Mouse (Mus musculus) forebrain, embryonic 10.5 days (tissue): ENCODE data around the gene Flot2. TPM values are rescaled to one million over a fixed set of nuclear protein-coding genes. Genes with fewer than 3 reads are reported as not detected.
A peak's percentile ranks its signal among the peaks of the same experiment; 100 is the strongest.

Experiments
- DNase-seq: peaks from one replicate; pipeline ENCODE4 v3.0.0-alpha.2; 2017; ENCODE audit warnings: low spot score; ENCODE audit errors: extremely low spot score
- H3K27ac ChIP-seq: fragments of 300-500 bp; sonication (generic); 2 replicates; pipeline ENCODE4 v1.5.1; 2016; ENCODE audit warnings: mild to moderate bottlenecking
- H3K27me3 ChIP-seq: fragments of 300-500 bp; sonication (generic); 2 replicates; pipeline ENCODE4 v1.6.1; 2016; ENCODE audit warnings: mild to moderate bottlenecking; ENCODE audit not compliant: poor library complexity, severe bottlenecking
- H3K36me3 ChIP-seq: fragments of 300-500 bp; sonication (generic); replicated peaks from 2 replicates; pipeline ENCODE4 v1.6.1; 2016; ENCODE audit warnings: mild to moderate bottlenecking, moderate library complexity
- H3K4me1 ChIP-seq: fragments of 300-500 bp; sonication (generic); 2 replicates; pipeline ENCODE4 v1.6.1; 2016
- H3K4me3 ChIP-seq: fragments of 300-500 bp; sonication (generic); 2 replicates; pipeline ENCODE4 v1.5.1; 2016; ENCODE audit warnings: mild to moderate bottlenecking, moderate library complexity
- H3K9me3 ChIP-seq: fragments of 300-500 bp; sonication (generic); 2 replicates; pipeline ENCODE4 v1.6.1; 2016; ENCODE audit warnings: mild to moderate bottlenecking, moderate library complexity
- WGBS: fragments of 180-500 bp; shearing (Covaris S2); methylation state at CpG from one replicate; pipeline ENCODE4 v1.1.7; 2016; 5-methylcytosine and 5-hydroxymethylcytosine counted together
- polyA plus RNA-seq: library from polyadenylated mRNA; unstranded; fragments of >200 nt; fragmentation: Nextera tagmentation; extraction: Ambion mirVana; gene quantifications from 2 replicates; pipeline ENCODE4 v1.2.1, GENCODE M21; 2016

Flot2 gene
- polyA plus RNA-seq, 1 experiment from 2014 or later: 72.7 TPM

GRCm38 (mm10) chr11:78069646-78070045, 31.9 kb downstream of the Flot2 start:
- Histone ChIP-seq H3K36me3 (peaks cover 37% of the 10 kb centered on the region), H3K27me3 (no peaks in the 10 kb centered on the region), H3K27ac (peak overlapping the region; percentile 65), H3K4me1 (no peaks in the 10 kb centered on the region; the same call in 1 of the 2 replicates), H3K9me3 (no peaks in the 10 kb centered on the region), H3K4me3 (no peak overlapping the region)
- WGBS: 84% methylated on average over 6 of the region's 6 CpGs
- no peak for DNase-seq

- Histone ChIP-seq H3K36me3 (peaks cover 60% of the 10 kb centered on the region), H3K27ac (peak overlapping the region; percentile 54), H3K27me3 (no peaks in the 10 kb centered on the region), H3K4me1 (no peaks in the 10 kb centered on the region; the same call in 1 of the 2 replicates), H3K9me3 (no peaks in the 10 kb centered on the region), H3K4me3 (no peak overlapping the region)
- 77% methylated on average over 5 of the region's 5 CpGs for WGBS
- DNase-seq: no peak
These were observed 34.2 kb downstream of the Flot2 start for GRCm38 (mm10) chr11:78071938-78072337.

GRCm38 (mm10) chr11:78072425-78073130, 34.8 kb downstream of the Flot2 start:
- no peaks in the 10 kb centered on the region; the same call in 1 of the 2 replicates for H3K4me1 ChIP-seq
- H3K27ac ChIP-seq: peak overlapping the region; percentile 54; the same call in 1 of the 2 replicates
- H3K4me3 ChIP-seq: peak overlapping the region; percentile 4
- no peaks in the 10 kb centered on the region for H3K27me3 ChIP-seq
- H3K36me3 ChIP-seq: peaks cover 66% of the 10 kb centered on the region
- WGBS: 26% methylated on average over 6 of the region's 6 CpGs
- no peaks in the 10 kb centered on the region for H3K9me3 ChIP-seq
- DNase-seq: no peak

- H3K4me3 ChIP-seq: no peak overlapping the region
- WGBS: 90% methylated on average over 9 of the region's 9 CpGs
- H3K4me1 ChIP-seq: no peaks in the 10 kb centered on the region; the same call in 1 of the 2 replicates
- H3K27me3 ChIP-seq: no peaks in the 10 kb centered on the region
- peaks cover 74% of the 10 kb centered on the region for H3K36me3 ChIP-seq
- H3K27ac ChIP-seq: no peak overlapping the region
- H3K9me3 ChIP-seq: no peaks in the 10 kb centered on the region
- no peak for DNase-seq
These were observed 36.0 kb downstream of the Flot2 start for GRCm38 (mm10) chr11:78073577-78074276.

GRCm38 (mm10) chr11:78074277-78074652, 36.5 kb downstream of the Flot2 start:
- H3K36me3 ChIP-seq: peaks cover 74% of the 10 kb centered on the region
- no peaks in the 10 kb centered on the region for H3K27me3 ChIP-seq
- WGBS: 92% methylated on average over 2 of the region's 2 CpGs
- DNase-seq: no peak
- H3K9me3 ChIP-seq: no peaks in the 10 kb centered on the region
- H3K27ac ChIP-seq: no peak overlapping the region
- H3K4me3 ChIP-seq: no peak overlapping the region
- peaks cover 5% of the 10 kb centered on the region for H3K4me1 ChIP-seq

GRCm38 (mm10) chr11:78074666-78075065, 36.9 kb downstream of the Flot2 start:
- no peaks in the 10 kb centered on the region for H3K9me3 ChIP-seq
- H3K36me3 ChIP-seq: peaks cover 74% of the 10 kb centered on the region
- H3K4me3 ChIP-seq: no peak overlapping the region
- 89% methylated on average over 4 of the region's 4 CpGs for WGBS
- DNase-seq: no peak
- H3K27me3 ChIP-seq: no peaks in the 10 kb centered on the region
- H3K27ac ChIP-seq: no peak overlapping the region
- peaks cover 9% of the 10 kb centered on the region for H3K4me1 ChIP-seq

- Histone ChIP-seq H3K27ac (peak within 1 kb of the TSS; percentile 84), H3K4me3 (peak within 1 kb of the TSS; percentile 76), H3K4me1 (peaks cover 16% of the 10 kb centered on the region), H3K27me3 (no peaks in the 10 kb centered on the region), H3K36me3 (peaks cover 31% of the 10 kb centered on the region), H3K9me3 (no peaks in the 10 kb centered on the region)
- 1% methylated on average over 42 of the region's 42 CpGs for WGBS
- DNase-seq: peak; percentile 82
These were observed 42.5 kb downstream of the Flot2 start, which contains the start of gene Eral1 for GRCm38 (mm10) chr11:78079961-78080921. Gene Eral1 (minus strand): TSS chr11:78080383.

GRCm38 (mm10) chr11:78083595-78083994, 45.9 kb downstream of the Flot2 start:
- no peaks in the 10 kb centered on the region for H3K9me3 ChIP-seq
- 54% methylated on average over 1 of the region's 1 CpGs for WGBS
- peaks cover 16% of the 10 kb centered on the region for H3K4me1 ChIP-seq
- H3K4me3 ChIP-seq: no peak overlapping the region
- H3K36me3 ChIP-seq: no peaks in the 10 kb centered on the region
- no peak overlapping the region for H3K27ac ChIP-seq
- no peak for DNase-seq
- H3K27me3 ChIP-seq: no peaks in the 10 kb centered on the region

GRCm38 (mm10) chr11:78086925-78087479, 49.3 kb downstream of the Flot2 start:
- DNase-seq: no peak
- no peak overlapping the region for H3K27ac ChIP-seq

GRCm38 (mm10) chr11:78087756-78088281, 50.1 kb downstream of the Flot2 start:
- H3K4me3 ChIP-seq: no peak overlapping the region
- H3K4me1 ChIP-seq: no peaks in the 10 kb centered on the region
- no peak overlapping the region for H3K27ac ChIP-seq
- no peaks in the 10 kb centered on the region for H3K9me3 ChIP-seq
- DNase-seq: no peak
- 87% methylated on average over 5 of the region's 5 CpGs for WGBS
- no peaks in the 10 kb centered on the region for H3K27me3 ChIP-seq
- H3K36me3 ChIP-seq: no peaks in the 10 kb centered on the region

More at GRCm38 (mm10) chr11:78086925-78087479, 49.3 kb downstream of the Flot2 start:
- Histone ChIP-seq H3K9me3 (no peaks in the 10 kb centered on the region), H3K27me3 (no peaks in the 10 kb centered on the region), H3K4me3 (no peak overlapping the region), H3K4me1 (no peaks in the 10 kb centered on the region), H3K36me3 (no peaks in the 10 kb centered on the region)
- 83% methylated on average over 4 of the region's 4 CpGs for WGBS

GRCm38 (mm10) chr11:78094137-78094503, 56.4 kb downstream of the Flot2 start:
- H3K27ac ChIP-seq: peak overlapping the region; percentile 89
- peaks cover 35% of the 10 kb centered on the region for H3K4me1 ChIP-seq
- WGBS: 63% methylated on average over 11 of the region's 11 CpGs
- H3K4me3 ChIP-seq: peak overlapping the region; percentile 73
- no peaks in the 10 kb centered on the region for H3K9me3 ChIP-seq
- DNase-seq: no peak
- peaks cover 8% of the 10 kb centered on the region for H3K36me3 ChIP-seq
- no peaks in the 10 kb centered on the region for H3K27me3 ChIP-seq
